Mouse (Mus musculus): Measurements from ENCODE around the gene Lrrc32.

The Lrrc32 gene

GRCm38 (mm10) chr7:98487202-98487980, 1.7 kb upstream of the Lrrc32 start:
- in situ Hi-C loops (cut with MboI; ENCODE audit: low sequenced_read_pairs): loop anchor here (5.0 kb wide), 1 partner anchor 95 kb away; no protein-coding TSS in a partner anchor

- in situ Hi-C loops (cut with MboI; ENCODE audit: low sequenced_read_pairs): loop anchor here (5.0 kb wide), 1 partner anchor 94 kb away; no protein-coding TSS in a partner anchor
These were observed 519 bp upstream of the Lrrc32 start for GRCm38 (mm10) chr7:98488398-98489130.

- in situ Hi-C loops (cut with MboI; ENCODE audit: low sequenced_read_pairs): loop anchor here (5.0 kb wide), 1 partner anchor 93 kb away; no protein-coding TSS in a partner anchor
These were observed 571 bp downstream of the Lrrc32 start for GRCm38 (mm10) chr7:98489623-98490084.

GRCm38 (mm10) chr7:98490328-98490727, 1.2 kb downstream of the Lrrc32 start:
- in situ Hi-C loops (cut with MboI; ENCODE audit: low sequenced_read_pairs): no loop called here

GRCm38 (mm10) chr7:98490911-98491310, 1.8 kb downstream of the Lrrc32 start:
- in situ Hi-C loops (cut with MboI; ENCODE audit: low sequenced_read_pairs): no loop called here

- in situ Hi-C loops (cut with MboI; ENCODE audit: low sequenced_read_pairs): no loop called here
These were observed 2.5 kb downstream of the Lrrc32 start for GRCm38 (mm10) chr7:98491451-98492200.

- in situ Hi-C loops (cut with MboI; ENCODE audit: low sequenced_read_pairs): no loop called here
These were observed 3.2 kb downstream of the Lrrc32 start for GRCm38 (mm10) chr7:98492331-98492730.

GRCm38 (mm10) chr7:98493307-98493706, 4.2 kb downstream of the Lrrc32 start:
- in situ Hi-C loops (cut with MboI; ENCODE audit: low sequenced_read_pairs): no loop called here

GRCm38 (mm10) chr7:98493901-98494480, 4.9 kb downstream of the Lrrc32 start:
- in situ Hi-C loops (cut with MboI; ENCODE audit: low sequenced_read_pairs): no loop called here

- in situ Hi-C loops (cut with MboI; ENCODE audit: low sequenced_read_pairs): no loop called here
These were observed 6.5 kb downstream of the Lrrc32 start for GRCm38 (mm10) chr7:98495591-98495990.

GRCm38 (mm10) chr7:98497451-98497850, 8.4 kb downstream of the Lrrc32 start:
- in situ Hi-C loops (cut with MboI; ENCODE audit: low sequenced_read_pairs): no loop called here

GRCm38 (mm10) chr7:98498101-98498500, 9.0 kb downstream of the Lrrc32 start:
- in situ Hi-C loops (cut with MboI; ENCODE audit: low sequenced_read_pairs): no loop called here

- in situ Hi-C loops (cut with MboI; ENCODE audit: low sequenced_read_pairs): no loop called here
These were observed 9.8 kb downstream of the Lrrc32 start for GRCm38 (mm10) chr7:98498656-98499560.

GRCm38 (mm10) chr7:98499561-98500292, 10.6 kb downstream of the Lrrc32 start:
- in situ Hi-C loops (cut with MboI; ENCODE audit: low sequenced_read_pairs): no loop called here

- in situ Hi-C loops (cut with MboI; ENCODE audit: low sequenced_read_pairs): no loop called here
These were observed 11.4 kb downstream of the Lrrc32 start for GRCm38 (mm10) chr7:98500470-98500869.

- in situ Hi-C loops (cut with MboI; ENCODE audit: low sequenced_read_pairs): no loop called here
These were observed 12.0 kb downstream of the Lrrc32 start for GRCm38 (mm10) chr7:98501078-98501477.

GRCm38 (mm10) chr7:98502921-98503320, 13.8 kb downstream of the Lrrc32 start:
- in situ Hi-C loops (cut with MboI; ENCODE audit: low sequenced_read_pairs): no loop called here

- in situ Hi-C loops (cut with MboI; ENCODE audit: low sequenced_read_pairs): no loop called here
These were observed 15.0 kb downstream of the Lrrc32 start for GRCm38 (mm10) chr7:98503951-98504647.
